Mouse (Mus musculus): ENCODE results near the gene Ubl7. TPM values are rescaled to one million over a fixed set of nuclear protein-coding genes. Genes with fewer than 3 reads are reported as not detected.

Gene Ubl7
- polyA plus RNA-seq, 1 experiment from 2014 or later = 122 TPM

DNA sequence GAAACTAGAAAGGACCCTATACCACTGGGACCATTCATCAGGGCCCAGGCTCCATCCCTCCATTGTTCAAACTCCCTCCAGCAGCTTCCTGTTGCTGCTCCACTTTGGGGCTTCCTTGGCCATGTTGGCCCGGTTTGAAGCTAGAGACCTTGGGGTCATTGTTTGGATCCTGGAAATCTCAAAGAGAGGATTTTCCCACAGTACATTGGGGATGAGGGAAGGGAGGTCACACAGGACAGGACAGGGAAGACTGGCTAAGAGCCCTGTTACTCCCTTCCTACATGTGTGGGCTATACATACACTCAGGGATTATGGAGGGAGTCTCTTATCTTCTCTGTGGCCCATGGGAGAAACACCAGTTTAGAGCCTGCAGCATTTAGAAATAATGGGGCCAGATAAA, 47.8 kb downstream of the Ubl7 start:
- DNase-seq (ENCODE audit: low spot score) (no peak), ATAC-seq (ENCODE audit: low FRiP score) (no peak)
- H3K4me1 ChIP-seq (replicated peaks; ENCODE audit: control insufficient read depth, insufficient read depth, low read length) = no peaks in the 10 kb centered on the region
- H3K4me3 ChIP-seq (ENCODE audit: low read depth, low read length) = no peak overlapping the region
- no peak overlapping the region for H3K9ac ChIP-seq (ENCODE audit: low read depth, low read length)
- WGBS = 78% methylated on average over 1 of the region's 1 CpGs
- no peaks in the 10 kb centered on the region for H3K36me3 ChIP-seq (ENCODE audit: control insufficient read depth, insufficient read depth, low read length)
- H3K4me2 ChIP-seq (replicated peaks; ENCODE audit: low read depth, low read length) = no peak overlapping the region
- H3K27me3 ChIP-seq (ENCODE audit: control insufficient read depth, insufficient read depth, low read length) = no peaks in the 10 kb centered on the region
- no peaks in the 10 kb centered on the region for H3K9me3 ChIP-seq (ENCODE audit: control insufficient read depth, low read length)
- H3K27ac ChIP-seq (ENCODE audit: low read depth, low read length) = no peak overlapping the region

DNA sequence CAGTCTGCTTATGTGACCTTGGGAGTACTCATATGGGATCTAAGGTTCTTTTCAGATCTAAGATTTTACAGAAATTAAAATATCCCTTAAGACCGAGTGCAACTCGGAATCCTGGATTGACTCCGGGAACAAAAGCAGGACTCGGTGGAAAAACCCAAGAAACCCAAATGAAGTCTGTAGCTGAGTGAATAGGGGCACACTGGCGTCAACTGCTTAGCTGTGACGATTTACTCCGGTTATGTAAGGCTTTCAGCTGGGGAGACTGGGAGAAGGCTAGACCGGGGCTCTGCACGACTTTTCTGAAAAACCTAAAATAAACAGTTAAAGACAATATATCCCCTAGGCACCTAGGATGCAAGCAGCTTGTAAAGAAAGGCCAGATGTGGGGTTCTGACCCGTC, 48.6 kb downstream of the Ubl7 start:
- Histone ChIP-seq H3K27me3 (ENCODE audit: control insufficient read depth, insufficient read depth, low read length) (no peaks in the 10 kb centered on the region), H3K9ac (ENCODE audit: low read depth, low read length) (no peak overlapping the region), H3K9me3 (ENCODE audit: control insufficient read depth, low read length) (no peaks in the 10 kb centered on the region), H3K27ac (ENCODE audit: low read depth, low read length) (no peak overlapping the region), H3K4me2 (replicated peaks; ENCODE audit: low read depth, low read length) (no peak overlapping the region), H3K36me3 (ENCODE audit: control insufficient read depth, insufficient read depth, low read length) (no peaks in the 10 kb centered on the region), H3K4me1 (replicated peaks; ENCODE audit: control insufficient read depth, insufficient read depth, low read length) (no peaks in the 10 kb centered on the region), H3K4me3 (ENCODE audit: low read depth, low read length) (no peak overlapping the region)
- 74% methylated on average over 10 of the region's 10 CpGs for WGBS
- no peak for ATAC-seq (ENCODE audit: low FRiP score)
- DNase-seq (ENCODE audit: low spot score) = no peak

DNA sequence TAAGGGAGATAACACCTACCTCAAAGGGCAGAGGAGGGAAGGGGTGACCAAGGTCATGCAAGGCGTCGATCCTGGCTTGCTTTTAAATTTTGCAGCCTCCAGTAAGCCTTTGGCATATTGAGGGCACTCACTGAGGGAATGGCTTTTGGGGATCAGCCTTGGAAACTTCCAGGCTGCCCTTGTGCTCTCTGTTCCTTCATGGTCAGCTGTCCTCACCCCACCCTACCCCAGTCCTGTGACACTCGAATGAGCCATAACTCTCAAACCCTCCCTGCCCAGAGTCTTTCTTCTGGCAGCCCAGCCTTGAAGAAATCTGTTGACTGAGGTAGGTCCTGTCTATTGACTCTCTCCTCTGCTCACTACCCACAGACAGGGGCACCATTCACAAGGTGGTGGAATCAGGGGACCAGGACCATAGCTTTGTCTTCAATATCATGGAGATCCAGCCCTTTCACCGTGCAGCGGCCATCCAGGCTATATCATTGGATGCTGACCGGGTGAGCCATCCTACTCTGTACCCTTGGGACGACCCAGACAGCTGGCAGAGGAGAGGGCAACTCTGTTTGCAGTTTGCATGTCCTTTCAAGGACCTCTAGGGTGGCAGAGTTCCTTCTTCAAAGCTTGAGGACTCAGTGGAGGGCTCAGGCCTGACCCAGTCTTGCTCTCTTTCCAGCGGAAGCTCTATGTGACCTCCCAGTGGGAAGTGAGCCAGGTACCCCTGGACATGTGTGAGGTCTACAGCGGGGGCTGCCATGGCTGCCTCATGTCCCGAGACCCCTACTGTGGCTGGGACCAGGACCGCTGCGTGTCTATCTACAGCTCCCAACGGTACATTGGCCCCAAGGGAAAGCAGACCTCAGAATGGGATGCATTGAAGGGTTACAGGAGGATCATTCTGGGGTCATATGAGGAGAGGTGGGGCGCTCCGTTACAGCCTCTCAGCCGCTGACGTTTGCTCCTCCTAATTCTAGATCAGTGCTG, 49.4 kb downstream of the Ubl7 start:
- no peaks in the 10 kb centered on the region for H3K9me3 ChIP-seq (ENCODE audit: control insufficient read depth, low read length)
- WGBS = 84% methylated on average over 17 of the region's 17 CpGs
- H3K27ac ChIP-seq (ENCODE audit: low read depth, low read length) = no peak overlapping the region
- H3K9ac ChIP-seq (ENCODE audit: low read depth, low read length) = no peak overlapping the region
- no peak overlapping the region for H3K4me2 ChIP-seq (replicated peaks; ENCODE audit: low read depth, low read length)
- no peaks in the 10 kb centered on the region for H3K27me3 ChIP-seq (ENCODE audit: control insufficient read depth, insufficient read depth, low read length)
- no peak overlapping the region for H3K4me3 ChIP-seq (ENCODE audit: low read depth, low read length)
- no peaks in the 10 kb centered on the region for H3K36me3 ChIP-seq (ENCODE audit: control insufficient read depth, insufficient read depth, low read length)
- no peaks in the 10 kb centered on the region for H3K4me1 ChIP-seq (replicated peaks; ENCODE audit: control insufficient read depth, insufficient read depth, low read length)
- ATAC-seq (ENCODE audit: low FRiP score) (no peak), DNase-seq (ENCODE audit: low spot score) (no peak)

DNA sequence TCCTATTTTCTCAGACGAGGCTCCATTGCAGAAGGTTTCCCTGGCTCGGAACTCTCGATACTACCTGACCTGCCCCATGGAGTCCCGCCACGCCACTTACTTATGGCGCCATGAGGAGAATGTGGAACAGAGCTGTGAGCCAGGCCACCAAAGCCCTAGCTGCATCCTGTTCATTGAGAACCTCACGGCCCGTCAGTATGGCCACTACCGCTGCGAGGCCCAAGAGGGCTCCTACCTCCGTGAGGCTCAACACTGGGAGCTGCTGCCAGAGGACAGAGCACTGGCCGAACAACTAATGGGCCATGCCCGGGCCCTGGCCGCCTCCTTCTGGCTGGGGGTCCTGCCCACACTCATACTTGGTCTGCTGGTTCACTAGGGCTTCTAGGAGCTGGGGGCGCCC, 50.4 kb downstream of the Ubl7 start:
- no peaks in the 10 kb centered on the region for H3K36me3 ChIP-seq (ENCODE audit: control insufficient read depth, insufficient read depth, low read length)
- no peak overlapping the region for H3K9ac ChIP-seq (ENCODE audit: low read depth, low read length)
- H3K4me1 ChIP-seq (replicated peaks; ENCODE audit: control insufficient read depth, insufficient read depth, low read length) = no peaks in the 10 kb centered on the region
- H3K4me2 ChIP-seq (replicated peaks; ENCODE audit: low read depth, low read length) = no peak overlapping the region
- H3K9me3 ChIP-seq (ENCODE audit: control insufficient read depth, low read length) = no peaks in the 10 kb centered on the region
- no peak overlapping the region for H3K4me3 ChIP-seq (ENCODE audit: low read depth, low read length)
- DNase-seq (ENCODE audit: low spot score) (no peak), ATAC-seq (ENCODE audit: low FRiP score) (no peak)
- no peak overlapping the region for H3K27ac ChIP-seq (ENCODE audit: low read depth, low read length)
- H3K27me3 ChIP-seq (ENCODE audit: control insufficient read depth, insufficient read depth, low read length) = no peaks in the 10 kb centered on the region
- 90% methylated on average over 15 of the region's 15 CpGs for WGBS

DNA sequence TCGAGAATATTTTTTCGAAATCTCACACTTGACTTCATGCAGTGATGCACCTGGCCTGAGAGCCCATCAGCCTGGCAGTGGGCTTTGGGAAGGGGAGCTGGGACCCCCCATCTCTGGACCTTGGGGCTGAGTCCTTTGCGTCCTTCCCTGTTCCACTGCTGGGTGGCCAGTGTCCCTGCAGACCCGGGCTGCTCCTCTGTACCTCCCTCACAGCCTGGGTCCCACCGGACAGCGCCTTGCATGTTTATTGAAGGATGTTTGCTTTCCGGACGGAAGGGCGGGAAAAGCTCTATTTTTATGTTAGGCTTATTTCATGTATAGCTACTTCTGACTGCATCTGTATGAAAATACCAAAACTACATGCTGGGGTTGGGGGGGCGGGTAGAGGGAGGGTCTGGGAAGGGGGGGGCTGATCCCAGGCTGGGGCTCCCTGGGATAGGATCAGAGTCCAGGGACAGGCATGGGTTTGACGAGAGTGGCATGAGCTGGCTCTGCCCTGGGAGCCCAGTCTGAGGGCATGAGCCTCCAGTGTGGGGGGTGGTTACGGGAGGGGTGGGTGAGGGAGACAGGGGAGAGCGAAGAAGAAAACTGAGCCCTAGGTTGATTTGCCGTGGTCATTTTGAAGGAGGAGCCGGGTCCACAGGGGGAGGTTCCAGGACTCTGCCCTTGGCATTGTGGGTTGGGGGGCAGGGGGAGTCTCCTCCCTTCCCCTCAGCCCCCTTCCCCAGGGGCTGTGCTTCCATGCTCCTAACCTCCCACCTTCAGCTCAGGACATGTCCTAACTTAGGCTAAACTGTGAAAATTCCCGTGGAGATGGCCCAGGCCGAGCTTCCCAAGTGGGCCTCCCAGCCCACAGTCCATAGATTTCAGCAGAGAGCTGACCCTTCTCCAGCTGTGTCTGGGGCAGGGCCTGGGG, 51.3 kb downstream of the Ubl7 start:
- Histone ChIP-seq H3K4me1 (replicated peaks; ENCODE audit: control insufficient read depth, insufficient read depth, low read length) (no peaks in the 10 kb centered on the region), H3K4me2 (replicated peaks; ENCODE audit: low read depth, low read length) (no peak overlapping the region), H3K9ac (ENCODE audit: low read depth, low read length) (no peak overlapping the region), H3K27me3 (ENCODE audit: control insufficient read depth, insufficient read depth, low read length) (no peaks in the 10 kb centered on the region), H3K27ac (ENCODE audit: low read depth, low read length) (no peak overlapping the region), H3K9me3 (ENCODE audit: control insufficient read depth, low read length) (no peaks in the 10 kb centered on the region), H3K4me3 (ENCODE audit: low read depth, low read length) (no peak overlapping the region), H3K36me3 (ENCODE audit: control insufficient read depth, insufficient read depth, low read length) (no peaks in the 10 kb centered on the region)
- no peak for ATAC-seq (ENCODE audit: low FRiP score)
- 65% methylated on average over 17 of the region's 17 CpGs for WGBS
- DNase-seq (ENCODE audit: low spot score) = no peak

DNA sequence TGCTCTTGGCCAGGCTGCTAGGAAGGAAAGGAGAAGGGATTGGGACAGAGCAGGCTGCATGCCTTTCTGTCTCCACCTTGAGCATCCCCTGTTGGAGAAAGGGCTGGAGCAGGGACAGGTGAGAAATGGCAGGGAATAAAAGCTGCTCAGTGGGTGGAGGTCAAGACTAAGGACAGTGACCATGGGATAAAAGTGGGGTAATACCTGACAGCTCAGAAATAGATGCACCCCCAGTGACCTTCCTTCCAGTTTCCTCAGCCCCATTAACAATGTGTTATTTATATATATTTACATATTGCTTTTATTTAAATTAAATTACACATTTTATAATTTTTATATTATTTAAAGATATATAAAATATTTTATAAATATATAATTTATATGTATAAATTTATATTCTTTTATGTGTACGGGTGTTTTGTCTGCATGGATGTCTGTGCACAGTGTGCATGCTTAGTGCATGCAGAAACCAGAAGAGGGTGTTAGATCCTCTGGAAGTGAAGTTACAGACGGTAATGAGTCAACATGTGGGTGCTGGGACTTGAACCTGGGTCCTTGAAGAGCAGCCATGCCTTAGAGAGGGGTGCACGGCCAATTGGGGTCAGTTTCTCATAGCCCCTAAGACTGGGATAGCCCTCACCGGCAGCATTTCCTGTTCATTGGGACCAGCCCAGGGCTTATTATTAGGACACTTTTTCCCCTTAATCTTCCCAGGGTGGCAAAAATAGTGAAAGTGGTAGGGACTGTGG, 52.6 kb downstream of the Ubl7 start:
- no peaks in the 10 kb centered on the region for H3K27me3 ChIP-seq (ENCODE audit: control insufficient read depth, insufficient read depth, low read length)
- no peak overlapping the region for H3K4me2 ChIP-seq (replicated peaks; ENCODE audit: low read depth, low read length)
- H3K4me3 ChIP-seq (ENCODE audit: low read depth, low read length) = no peak overlapping the region
- no peaks in the 10 kb centered on the region for H3K9me3 ChIP-seq (ENCODE audit: control insufficient read depth, low read length)
- 91% methylated on average over 4 of the region's 4 CpGs for WGBS
- H3K36me3 ChIP-seq (ENCODE audit: control insufficient read depth, insufficient read depth, low read length) = no peaks in the 10 kb centered on the region
- no peak overlapping the region for H3K27ac ChIP-seq (ENCODE audit: low read depth, low read length)
- H3K9ac ChIP-seq (ENCODE audit: low read depth, low read length) = no peak overlapping the region
- DNase-seq (ENCODE audit: low spot score) (no peak), ATAC-seq (ENCODE audit: low FRiP score) (no peak)
- H3K4me1 ChIP-seq (replicated peaks; ENCODE audit: control insufficient read depth, insufficient read depth, low read length) = no peaks in the 10 kb centered on the region

DNA sequence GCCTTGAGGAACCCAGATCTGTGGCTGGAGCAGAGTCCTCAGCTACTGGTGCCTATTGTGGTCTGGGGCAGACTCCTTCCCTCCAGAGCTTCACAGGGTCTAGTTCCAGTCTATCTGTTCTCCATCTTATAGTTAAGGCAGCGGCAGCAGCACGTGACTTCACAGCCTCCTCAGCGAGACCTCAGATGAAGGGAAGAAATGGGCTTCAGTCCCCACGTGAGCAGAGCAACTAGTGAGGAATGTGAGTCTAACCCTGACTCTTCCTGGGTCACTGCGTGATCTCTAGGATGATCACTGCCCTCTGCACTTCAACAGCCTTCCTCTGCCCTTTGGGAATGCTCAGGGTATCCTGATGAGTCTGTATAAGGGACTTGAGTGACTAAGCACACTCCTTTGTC, 53.2 kb downstream of the Ubl7 start:
- H3K27ac ChIP-seq (ENCODE audit: low read depth, low read length) = peak overlapping the region; percentile 17; the same call in 1 of the 2 replicates
- no peak for DNase-seq (ENCODE audit: low spot score)
- H3K4me1 ChIP-seq (replicated peaks; ENCODE audit: control insufficient read depth, insufficient read depth, low read length) = no peaks in the 10 kb centered on the region

DNA sequence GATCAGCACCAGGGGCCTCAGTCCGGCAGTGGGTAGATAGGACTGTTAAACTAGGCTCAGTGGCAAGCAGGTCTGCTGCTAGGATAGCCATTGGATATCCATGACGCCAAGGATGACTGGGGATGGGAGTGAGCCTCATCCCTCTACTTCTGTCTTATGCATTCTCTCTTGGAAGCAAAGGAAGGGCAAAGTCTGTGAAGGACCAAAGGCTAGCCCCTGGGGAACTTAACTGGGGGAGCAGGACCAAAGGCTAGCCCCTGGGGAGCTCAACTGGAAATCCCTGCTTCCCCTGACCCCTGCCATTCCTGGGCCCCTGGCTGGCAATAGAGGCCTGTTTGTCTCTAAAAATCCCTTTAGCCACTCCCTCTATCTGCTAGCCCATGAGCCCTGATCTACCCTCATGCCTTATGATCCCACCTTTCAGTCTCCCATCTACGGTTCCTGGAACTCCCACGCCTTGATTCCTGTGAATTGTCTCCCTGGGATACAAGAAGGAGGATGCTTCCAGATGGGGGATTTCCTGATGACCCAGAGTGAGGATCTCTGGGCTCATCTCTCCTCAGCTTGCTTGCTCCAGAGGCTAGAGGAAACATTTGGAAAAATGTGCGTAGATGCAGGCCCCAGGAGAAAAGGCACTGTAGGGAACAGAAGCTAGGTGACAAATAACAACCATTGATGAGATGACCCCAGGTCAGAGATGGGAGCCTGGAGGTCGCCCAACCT, 53.9 kb downstream of the Ubl7 start:
- Histone ChIP-seq H3K4me2 (replicated peaks; ENCODE audit: low read depth, low read length) (no peak overlapping the region), H3K27ac (ENCODE audit: low read depth, low read length) (no peak overlapping the region), H3K36me3 (ENCODE audit: control insufficient read depth, insufficient read depth, low read length) (no peaks in the 10 kb centered on the region), H3K4me3 (ENCODE audit: low read depth, low read length) (no peak overlapping the region), H3K9me3 (ENCODE audit: control insufficient read depth, low read length) (no peaks in the 10 kb centered on the region), H3K9ac (ENCODE audit: low read depth, low read length) (no peak overlapping the region), H3K4me1 (replicated peaks; ENCODE audit: control insufficient read depth, insufficient read depth, low read length) (no peaks in the 10 kb centered on the region), H3K27me3 (ENCODE audit: control insufficient read depth, insufficient read depth, low read length) (no peaks in the 10 kb centered on the region)
- WGBS = 75% methylated on average over 6 of the region's 6 CpGs
- no peak for DNase-seq (ENCODE audit: low spot score)
- ATAC-seq (ENCODE audit: low FRiP score) = no peak

More for the DNA sequence above, 53.2 kb downstream of the Ubl7 start:
- Histone ChIP-seq H3K36me3 (ENCODE audit: control insufficient read depth, insufficient read depth, low read length) (no peaks in the 10 kb centered on the region), H3K4me2 (replicated peaks; ENCODE audit: low read depth, low read length) (no peak overlapping the region), H3K9me3 (ENCODE audit: control insufficient read depth, low read length) (no peaks in the 10 kb centered on the region), H3K9ac (ENCODE audit: low read depth, low read length) (no peak overlapping the region), H3K27me3 (ENCODE audit: control insufficient read depth, insufficient read depth, low read length) (no peaks in the 10 kb centered on the region), H3K4me3 (ENCODE audit: low read depth, low read length) (no peak overlapping the region)
- 73% methylated on average over 5 of the region's 5 CpGs for WGBS
- no peak for ATAC-seq (ENCODE audit: low FRiP score)
